Mouse (Mus musculus): ENCODE data around the gene Relch.

Gene Relch

GRCm38 (mm10) chr1:105800570-105800969, 136.9 kb downstream of the Relch start:
- no peak for DNase-seq

DNA sequence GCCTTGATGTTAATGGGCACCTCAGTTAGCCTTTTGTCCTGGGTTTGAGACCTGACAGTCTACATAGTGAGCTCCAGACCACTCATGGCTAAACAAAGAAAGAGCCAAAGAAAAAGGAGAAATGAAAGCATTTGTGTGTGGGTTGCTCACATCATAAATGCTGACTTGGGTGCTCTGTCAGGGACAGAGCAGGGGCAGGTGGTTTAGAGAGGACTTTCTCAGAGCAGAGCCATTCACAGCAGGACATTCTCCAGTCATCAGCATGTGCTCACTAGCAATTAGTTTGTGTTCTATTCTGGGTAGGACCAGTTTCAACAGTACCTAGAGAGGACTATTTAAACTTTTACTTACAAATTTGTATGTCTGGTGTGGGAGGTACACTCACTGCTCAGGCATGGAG, 137.6 kb downstream of the Relch start:
- no peak for DNase-seq

DNA sequence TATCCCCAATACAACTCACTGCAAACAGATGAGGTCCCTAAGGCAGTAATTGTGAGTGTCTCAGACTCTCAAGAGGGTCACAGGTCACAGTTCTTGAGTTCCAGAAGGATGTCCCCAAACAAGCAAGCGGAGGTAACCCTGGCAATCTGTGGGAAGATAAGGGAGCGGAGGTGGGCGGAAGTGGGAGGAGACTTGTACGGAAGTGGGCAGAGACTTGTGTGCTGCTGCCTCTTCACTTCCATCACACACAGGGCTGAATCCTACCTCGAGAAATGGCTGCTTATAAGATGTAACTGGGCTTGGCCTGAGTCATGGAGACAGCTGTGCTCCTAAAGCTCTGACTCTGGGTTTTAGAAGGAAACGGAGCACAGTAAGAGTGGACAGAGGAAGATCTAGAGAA, 139.3 kb downstream of the Relch start:
- DNase-seq, result no peak

DNA sequence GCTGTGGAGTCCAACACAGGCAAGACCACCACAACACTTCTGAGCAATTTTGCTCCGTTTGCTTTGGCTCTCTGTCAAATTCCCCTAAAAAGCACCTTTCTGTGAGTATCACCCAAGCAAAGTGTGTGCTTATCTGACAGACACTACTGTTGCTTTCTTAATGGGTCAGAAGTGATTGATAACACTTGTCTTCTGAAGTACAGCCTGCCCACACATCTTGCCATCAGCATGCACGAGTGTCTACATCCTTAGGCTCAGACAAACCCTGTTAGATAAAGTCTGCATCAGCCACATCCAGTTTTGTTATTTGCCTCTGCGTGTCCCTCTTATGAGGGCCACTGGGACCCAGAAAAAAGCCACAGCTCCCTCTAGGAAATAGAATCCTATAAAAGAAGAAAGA, 140.6 kb downstream of the Relch start:
- no peak for DNase-seq
